Mouse (Mus musculus) megakaryocyte, embryonic 14.5 days (primary cell): ENCODE results near the gene Galnt2.

ENCODE experiments used
- FLI1 ChIP-seq: IDR thresholded peaks from 2 replicates; pipeline ENCODE4 v1.6.1; 2012; ENCODE audit warnings: low read length, inconsistent platforms, mixed read lengths
- GATA1 ChIP-seq: IDR thresholded peaks from 3 replicates; pipeline ENCODE4 v1.6.1; 2012; ENCODE audit warnings: mixed read lengths, low read length, inconsistent platforms, borderline replicate concordance

GRCm38 (mm10) chr8:124301512-124301911 is 70.3 kb downstream of the Galnt2 start:
- no peak for TF ChIP-seq GATA1
- no peak for TF ChIP-seq FLI1
